Mouse (Mus musculus) testis, adult 2 months (tissue): ENCODE data around the gene Ets2.

Experiments used
- CTCF ChIP-seq: fragments of 200-500 bp; IDR thresholded peaks from 2 replicates; pipeline ENCODE4 v1.5.1; 2012; ENCODE audit warnings: low read depth, mild to moderate bottlenecking, inconsistent platforms, low read length, moderate library complexity; ENCODE audit not compliant: control insufficient read depth, insufficient read depth, insufficient replicate concordance
- POLR2A ChIP-seq: fragments of 200-500 bp; IDR thresholded peaks from 2 replicates; pipeline ENCODE4 v1.6.1; 2012; ENCODE audit warnings: low read depth, mild to moderate bottlenecking, inconsistent platforms, low read length, moderate library complexity; ENCODE audit not compliant: control insufficient read depth

DNA sequence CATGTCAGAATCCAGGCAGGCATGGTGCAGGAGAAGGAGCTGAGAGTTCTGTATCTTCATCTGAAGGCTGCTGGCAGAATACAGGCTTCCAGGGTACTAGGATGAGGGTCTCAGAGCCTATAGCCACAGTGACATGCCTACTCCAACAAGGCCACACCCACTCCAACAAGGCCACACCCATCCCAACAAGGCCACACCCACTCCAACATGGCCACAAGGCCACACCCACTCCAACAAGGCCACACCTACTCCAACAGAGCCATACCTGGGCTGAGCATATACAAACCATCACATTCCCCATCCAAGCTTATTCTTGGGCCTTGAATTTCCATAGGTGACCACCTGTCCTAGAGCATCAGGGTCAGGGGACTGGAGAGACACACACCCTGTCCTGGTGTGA lies 34.2 kb downstream of the Ets2 start:
- TF ChIP-seq POLR2A: no peak
- no peak for TF ChIP-seq CTCF
